Mouse (Mus musculus): ENCODE measurements around the gene Pard3.

DNA sequence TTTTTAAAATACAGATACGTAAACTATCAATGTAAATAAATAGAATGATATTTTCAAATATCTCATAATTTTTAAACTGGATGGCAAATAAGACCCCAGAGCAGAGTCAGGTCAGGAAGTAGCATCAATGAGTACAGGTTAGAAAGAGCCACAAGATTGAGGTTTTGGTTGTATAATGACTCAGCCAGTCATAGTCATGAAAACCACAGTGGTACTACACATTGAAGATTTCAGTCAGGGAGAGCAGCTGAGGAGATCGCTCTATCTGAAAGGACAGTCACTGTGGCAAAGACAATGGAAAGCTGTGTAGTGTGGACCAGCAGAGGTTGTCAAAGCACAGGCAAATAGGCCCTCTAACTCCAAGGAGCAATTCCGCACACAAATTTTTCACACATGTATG, 317.6 kb downstream of the Pard3 start:
- TF ChIP-seq CTCF (conservative IDR thresholded peaks at IDR 0.05; ENCODE audit: low read length): no peak
- no peak for TF ChIP-seq POU5F1 (IDR thresholded peaks at IDR 0.05; ENCODE audit: borderline replicate concordance, low read length)
- TF ChIP-seq NANOG (IDR thresholded peaks at IDR 0.05; ENCODE audit: borderline replicate concordance, low read length): no peak

Measured in E14TG2a.4 (cell line).